Mouse (Mus musculus): Measurements from ENCODE around the gene Tpm1. TPM values are rescaled to one million over a fixed set of nuclear protein-coding genes. Genes with fewer than 3 reads are reported as not detected.
A peak's percentile ranks its signal among the peaks of the same experiment; 100 is the strongest.

Tpm1 gene
- polyA plus RNA-seq, 1 experiment from 2014 or later = 1,114 TPM

DNA sequence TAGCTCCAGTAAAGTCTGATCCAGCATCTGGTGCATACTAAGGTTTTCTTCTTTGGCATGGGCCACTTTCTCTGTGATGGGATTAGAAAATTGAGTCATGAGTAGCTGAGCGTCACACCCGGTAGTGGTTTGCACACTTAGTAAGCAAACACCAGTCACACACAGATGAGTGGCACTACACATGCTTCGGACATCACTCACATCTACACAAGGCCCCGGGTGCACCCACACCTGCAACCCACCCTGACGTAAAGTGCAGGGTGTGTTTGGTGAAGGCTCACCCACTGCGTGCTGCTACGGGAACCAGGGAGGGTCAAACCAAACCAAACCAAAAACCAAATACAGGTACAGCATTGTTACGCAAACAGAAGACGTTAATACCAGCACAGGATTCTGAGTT, 25.8 kb downstream of the Tpm1 start:
- 88% methylated on average over 9 of the region's 9 CpGs for WGBS
- H3K36me3 ChIP-seq (ENCODE audit: control insufficient read depth, insufficient read depth, low read length) = peaks cover 21% of the 10 kb centered on the region
- no peaks in the 10 kb centered on the region for H3K27me3 ChIP-seq (replicated peaks; ENCODE audit: control insufficient read depth, insufficient read depth, low read length)
- no peaks in the 10 kb centered on the region for H3K9me3 ChIP-seq (ENCODE audit: control insufficient read depth, low read length)
- no peak for ATAC-seq
- no peak overlapping the region for H3K27ac ChIP-seq (ENCODE audit: low read length)
- H3K4me1 ChIP-seq (ENCODE audit: control insufficient read depth, insufficient read depth, low read length) = peaks cover 11% of the 10 kb centered on the region
- no peak overlapping the region for H3K4me3 ChIP-seq (ENCODE audit: low read length)
- no peak overlapping the region for H3K4me2 ChIP-seq (ENCODE audit: low read depth, low read length)
- no peak overlapping the region for H3K9ac ChIP-seq (ENCODE audit: low read depth, low read length)

DNA sequence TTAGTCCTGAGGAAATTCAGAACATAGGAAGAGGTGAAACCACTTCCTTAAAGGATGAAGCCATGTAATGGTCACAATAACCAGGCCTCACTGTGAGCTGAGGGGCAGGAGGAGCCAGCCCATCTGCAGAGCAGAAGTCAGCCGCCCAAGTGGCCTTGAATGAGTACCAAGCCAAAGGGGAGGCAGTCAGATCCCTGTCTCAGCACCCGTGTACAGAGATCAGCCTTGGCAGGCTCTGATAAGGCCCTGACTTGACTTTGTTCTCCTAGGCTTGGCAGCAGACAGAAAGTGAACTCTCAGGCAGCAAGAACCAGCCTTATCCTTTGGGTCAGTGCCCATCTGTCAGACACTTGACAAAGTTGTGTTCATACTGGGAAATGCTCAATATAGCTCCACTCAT, 29.1 kb downstream of the Tpm1 start:
- Histone ChIP-seq H3K9ac (ENCODE audit: low read depth, low read length) (no peak overlapping the region), H3K36me3 (ENCODE audit: control insufficient read depth, insufficient read depth, low read length) (peaks cover 12% of the 10 kb centered on the region; the same call in 1 of the 2 replicates), H3K9me3 (ENCODE audit: control insufficient read depth, low read length) (no peaks in the 10 kb centered on the region), H3K4me1 (ENCODE audit: control insufficient read depth, insufficient read depth, low read length) (peaks cover 6% of the 10 kb centered on the region; the same call in 1 of the 2 replicates), H3K4me3 (ENCODE audit: low read length) (no peak overlapping the region), H3K4me2 (ENCODE audit: low read depth, low read length) (no peak overlapping the region), H3K27ac (ENCODE audit: low read length) (no peak overlapping the region), H3K27me3 (replicated peaks; ENCODE audit: control insufficient read depth, insufficient read depth, low read length) (no peaks in the 10 kb centered on the region)
- WGBS = 65% methylated on average over 2 of the region's 2 CpGs
- ATAC-seq = peak; percentile 38; the same call in 1 of the 2 replicates

DNA sequence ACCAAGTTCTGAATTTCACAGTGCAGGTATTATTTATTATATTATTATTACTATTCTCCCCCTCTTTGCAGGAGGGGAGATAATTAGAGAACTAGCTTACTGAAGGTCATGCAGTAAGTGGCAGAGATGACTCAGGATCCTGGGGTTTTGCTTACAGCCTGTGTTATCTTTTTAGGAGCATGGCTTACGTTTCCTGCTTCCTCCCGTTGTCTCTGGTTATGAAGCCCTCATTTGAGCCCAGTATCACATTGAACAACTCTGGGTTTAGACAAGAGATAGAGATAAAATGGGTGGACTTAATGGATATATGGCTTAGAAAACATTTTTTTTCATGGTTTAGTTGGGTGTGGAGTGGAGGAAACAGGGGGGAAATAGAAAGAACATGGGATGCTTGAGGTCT, 35.7 kb downstream of the Tpm1 start:
- no peak overlapping the region for H3K27ac ChIP-seq (ENCODE audit: low read length)
- WGBS = 27% methylated on average over 2 of the region's 2 CpGs
- no peak overlapping the region for H3K4me2 ChIP-seq (ENCODE audit: low read depth, low read length)
- no peaks in the 10 kb centered on the region for H3K36me3 ChIP-seq (ENCODE audit: control insufficient read depth, insufficient read depth, low read length)
- no peak overlapping the region for H3K9ac ChIP-seq (ENCODE audit: low read depth, low read length)
- peaks cover 18% of the 10 kb centered on the region for H3K4me1 ChIP-seq (ENCODE audit: control insufficient read depth, insufficient read depth, low read length)
- H3K27me3 ChIP-seq (replicated peaks; ENCODE audit: control insufficient read depth, insufficient read depth, low read length) = no peaks in the 10 kb centered on the region
- no peaks in the 10 kb centered on the region for H3K9me3 ChIP-seq (ENCODE audit: control insufficient read depth, low read length)
- H3K4me3 ChIP-seq (ENCODE audit: low read length) = no peak overlapping the region
- no peak for ATAC-seq

DNA sequence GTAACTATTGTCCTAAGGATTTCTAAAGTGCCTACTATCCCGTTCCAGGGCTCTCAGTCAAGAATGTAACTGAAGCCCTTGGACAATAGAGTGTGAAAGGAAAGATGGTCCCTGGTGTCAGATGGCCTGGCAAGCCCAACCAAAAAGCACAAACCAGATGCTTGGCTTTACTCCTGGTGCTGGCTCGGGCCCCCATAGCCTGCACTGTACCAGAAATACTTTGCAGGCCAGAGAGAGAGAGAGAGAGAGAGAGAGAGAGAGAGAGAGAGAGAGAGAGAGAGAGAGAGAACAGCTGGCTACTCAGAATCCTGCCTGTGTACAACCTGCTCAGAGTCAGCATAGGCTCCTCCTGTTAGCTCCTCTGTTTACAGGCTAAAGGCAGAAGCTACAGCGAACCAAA, 36.7 kb downstream of the Tpm1 start:
- H3K4me1 ChIP-seq (ENCODE audit: control insufficient read depth, insufficient read depth, low read length) = peaks cover 19% of the 10 kb centered on the region
- H3K9me3 ChIP-seq (ENCODE audit: control insufficient read depth, low read length) = no peaks in the 10 kb centered on the region
- ATAC-seq = peak; percentile 39
- no peak overlapping the region for H3K4me2 ChIP-seq (ENCODE audit: low read depth, low read length)
- 42% methylated on average over 3 of the region's 3 CpGs for whole genome bisulfite sequencing
- no peaks in the 10 kb centered on the region for H3K36me3 ChIP-seq (ENCODE audit: control insufficient read depth, insufficient read depth, low read length)
- H3K27me3 ChIP-seq (replicated peaks; ENCODE audit: control insufficient read depth, insufficient read depth, low read length) = no peaks in the 10 kb centered on the region
- H3K4me3 ChIP-seq (ENCODE audit: low read length) = no peak overlapping the region
- 0 out of 2 replicates have a peak overlapping the region, but pooled peaks have one; percentile 28 for H3K27ac ChIP-seq (ENCODE audit: low read length)
- no peak overlapping the region for H3K9ac ChIP-seq (ENCODE audit: low read depth, low read length)

DNA sequence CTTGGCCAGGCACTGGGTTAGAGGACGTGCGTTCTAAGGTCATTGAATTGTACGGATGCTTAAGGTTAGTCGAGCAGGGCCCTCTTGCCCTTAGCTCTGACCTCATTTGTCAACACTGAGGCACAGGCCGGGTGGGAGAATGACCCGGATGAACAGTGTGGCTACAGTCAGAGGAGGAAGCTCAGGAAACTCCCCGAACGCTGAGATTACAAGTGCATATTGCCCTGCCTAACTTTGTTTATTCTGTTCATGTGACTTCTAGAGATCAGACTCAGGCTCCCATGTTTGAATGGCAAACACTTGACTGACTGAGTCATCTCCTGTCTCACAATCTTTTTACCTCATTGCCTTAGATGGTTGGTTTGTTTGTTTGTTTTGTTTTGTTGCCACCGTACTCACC, 37.7 kb downstream of the Tpm1 start:
- Histone ChIP-seq H3K4me1 (ENCODE audit: control insufficient read depth, insufficient read depth, low read length) (peaks cover 19% of the 10 kb centered on the region), H3K27me3 (replicated peaks; ENCODE audit: control insufficient read depth, insufficient read depth, low read length) (no peaks in the 10 kb centered on the region), H3K4me2 (ENCODE audit: low read depth, low read length) (no peak overlapping the region), H3K36me3 (ENCODE audit: control insufficient read depth, insufficient read depth, low read length) (no peaks in the 10 kb centered on the region), H3K4me3 (ENCODE audit: low read length) (no peak overlapping the region), H3K9ac (ENCODE audit: low read depth, low read length) (no peak overlapping the region), H3K9me3 (ENCODE audit: control insufficient read depth, low read length) (no peaks in the 10 kb centered on the region), H3K27ac (ENCODE audit: low read length) (no peak overlapping the region)
- peak; percentile 59; the same call in 1 of the 2 replicates for ATAC-seq
- 49% methylated on average over 9 of the region's 9 CpGs for WGBS

DNA sequence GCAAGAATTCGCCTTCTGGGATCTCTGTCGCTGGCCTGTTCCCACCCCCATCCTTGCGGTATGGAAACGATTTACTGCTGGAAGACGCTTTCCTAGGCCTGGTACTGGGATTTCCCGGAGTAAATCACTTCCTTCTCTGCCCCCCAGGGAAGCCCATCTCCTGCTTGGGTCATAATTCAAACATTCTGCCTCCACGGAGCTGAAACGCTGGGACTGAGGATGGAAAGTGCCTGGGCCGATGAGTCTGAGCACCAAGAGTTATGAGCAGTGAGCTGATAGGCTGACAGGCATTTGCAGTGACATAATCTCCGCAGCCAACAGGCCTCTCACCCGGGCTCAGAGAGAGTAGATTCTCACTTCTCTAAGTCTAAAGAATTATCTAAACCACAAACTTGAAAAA, 40.4 kb downstream of the Tpm1 start:
- Histone ChIP-seq H3K36me3 (ENCODE audit: control insufficient read depth, insufficient read depth, low read length) (no peaks in the 10 kb centered on the region), H3K27ac (ENCODE audit: low read length) (no peak overlapping the region), H3K27me3 (replicated peaks; ENCODE audit: control insufficient read depth, insufficient read depth, low read length) (no peaks in the 10 kb centered on the region), H3K4me2 (ENCODE audit: low read depth, low read length) (no peak overlapping the region), H3K9me3 (ENCODE audit: control insufficient read depth, low read length) (no peaks in the 10 kb centered on the region), H3K4me1 (ENCODE audit: control insufficient read depth, insufficient read depth, low read length) (peaks cover 25% of the 10 kb centered on the region), H3K4me3 (ENCODE audit: low read length) (no peak overlapping the region), H3K9ac (ENCODE audit: low read depth, low read length) (no peak overlapping the region)
- 30% methylated on average over 11 of the region's 11 CpGs for WGBS
- ATAC-seq = no peak

DNA sequence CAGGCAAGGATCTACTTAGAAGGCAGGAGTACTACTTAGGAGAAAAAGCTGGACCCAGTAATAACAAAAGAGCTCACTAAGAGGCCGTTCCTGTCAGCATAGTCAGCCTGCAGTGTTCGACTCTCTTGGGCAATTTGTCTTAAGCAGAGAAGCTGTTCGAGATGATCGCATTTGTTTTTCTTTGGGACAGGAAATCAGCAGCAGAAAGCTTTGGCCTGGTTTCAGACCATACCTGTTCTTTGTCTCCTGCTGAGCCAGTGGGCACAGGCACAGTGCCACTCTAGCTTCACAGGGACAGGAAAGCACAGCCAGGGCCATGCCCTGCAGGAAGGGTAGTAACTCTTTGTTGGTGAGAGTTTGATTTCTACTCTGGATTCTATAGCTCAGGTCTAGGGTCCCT, 42.8 kb downstream of the Tpm1 start:
- no peak overlapping the region for H3K27ac ChIP-seq (ENCODE audit: low read length)
- peaks cover 11% of the 10 kb centered on the region for H3K4me1 ChIP-seq (ENCODE audit: control insufficient read depth, insufficient read depth, low read length)
- 45% methylated on average over 4 of the region's 4 CpGs for WGBS
- H3K36me3 ChIP-seq (ENCODE audit: control insufficient read depth, insufficient read depth, low read length) = no peaks in the 10 kb centered on the region
- no peaks in the 10 kb centered on the region for H3K9me3 ChIP-seq (ENCODE audit: control insufficient read depth, low read length)
- no peaks in the 10 kb centered on the region for H3K27me3 ChIP-seq (replicated peaks; ENCODE audit: control insufficient read depth, insufficient read depth, low read length)
- ATAC-seq = no peak
- no peak overlapping the region for H3K4me2 ChIP-seq (ENCODE audit: low read depth, low read length)
- H3K4me3 ChIP-seq (ENCODE audit: low read length) = no peak overlapping the region
- no peak overlapping the region for H3K9ac ChIP-seq (ENCODE audit: low read depth, low read length)

DNA sequence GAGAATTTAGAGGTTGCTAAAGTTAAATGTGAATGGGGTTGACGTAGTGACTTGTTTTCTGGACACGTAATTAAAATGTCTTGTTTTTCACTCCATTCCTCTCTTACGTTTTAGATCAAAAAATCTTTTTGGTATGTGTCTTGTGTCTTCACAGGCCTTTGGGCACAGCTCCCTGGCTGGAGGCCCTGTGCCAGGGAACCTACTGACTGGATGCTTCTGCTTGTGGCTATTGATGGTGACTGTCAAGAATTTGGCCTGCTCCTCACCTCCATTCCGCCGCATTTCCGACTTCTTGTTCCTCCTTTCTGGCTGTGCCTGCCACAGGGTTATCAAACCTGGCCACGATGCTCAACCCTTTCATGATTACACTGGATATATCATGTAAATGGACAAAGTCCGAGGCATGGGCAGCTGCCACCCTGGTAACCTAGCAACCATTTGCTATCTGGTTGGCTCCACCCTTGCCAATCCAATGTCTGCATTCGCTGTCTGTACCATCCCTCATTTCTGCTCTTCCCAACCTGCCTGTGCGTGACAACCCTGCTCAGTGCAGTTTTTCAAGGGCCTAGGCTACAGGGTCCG, 44.0 kb downstream of the Tpm1 start:
- Histone ChIP-seq H3K9ac (ENCODE audit: low read depth, low read length) (no peak overlapping the region; the same call in 1 of the 2 replicates), H3K36me3 (ENCODE audit: control insufficient read depth, insufficient read depth, low read length) (no peaks in the 10 kb centered on the region), H3K4me3 (ENCODE audit: low read length) (no peak overlapping the region), H3K4me1 (ENCODE audit: control insufficient read depth, insufficient read depth, low read length) (peaks cover 11% of the 10 kb centered on the region), H3K9me3 (ENCODE audit: control insufficient read depth, low read length) (no peaks in the 10 kb centered on the region), H3K4me2 (ENCODE audit: low read depth, low read length) (no peak overlapping the region), H3K27me3 (replicated peaks; ENCODE audit: control insufficient read depth, insufficient read depth, low read length) (no peaks in the 10 kb centered on the region), H3K27ac (ENCODE audit: low read length) (no peak overlapping the region)
- 62% methylated on average over 11 of the region's 11 CpGs for WGBS
- peak; percentile 67 for ATAC-seq

DNA sequence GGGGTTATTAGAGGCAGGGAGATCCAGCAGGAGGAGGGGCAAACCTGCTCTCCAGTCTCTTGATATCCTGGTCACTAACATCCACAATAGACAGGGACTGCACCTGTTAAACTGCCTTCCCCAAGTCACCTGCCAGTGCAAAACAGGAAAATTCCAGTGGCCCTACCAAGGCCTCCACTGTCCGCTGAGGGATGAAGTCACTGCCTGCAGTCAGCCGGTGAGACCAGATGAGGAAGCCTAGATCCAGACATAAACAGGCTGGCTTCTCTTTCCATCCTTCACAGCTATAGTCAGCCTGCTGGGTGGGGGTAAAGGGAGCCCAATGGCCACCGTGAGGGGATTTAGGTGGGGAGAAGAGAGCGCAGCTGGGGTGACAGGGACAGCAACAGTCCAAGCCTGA, 45.5 kb downstream of the Tpm1 start:
- Histone ChIP-seq H3K9ac (ENCODE audit: low read depth, low read length) (no peak overlapping the region), H3K4me1 (ENCODE audit: control insufficient read depth, insufficient read depth, low read length) (peaks cover 9% of the 10 kb centered on the region), H3K4me3 (ENCODE audit: low read length) (no peak overlapping the region), H3K9me3 (ENCODE audit: control insufficient read depth, low read length) (no peaks in the 10 kb centered on the region), H3K36me3 (ENCODE audit: control insufficient read depth, insufficient read depth, low read length) (no peaks in the 10 kb centered on the region), H3K27me3 (replicated peaks; ENCODE audit: control insufficient read depth, insufficient read depth, low read length) (no peaks in the 10 kb centered on the region), H3K4me2 (ENCODE audit: low read depth, low read length) (no peak overlapping the region), H3K27ac (ENCODE audit: low read length) (no peak overlapping the region)
- WGBS = 57% methylated on average over 4 of the region's 4 CpGs
- ATAC-seq = no peak

DNA sequence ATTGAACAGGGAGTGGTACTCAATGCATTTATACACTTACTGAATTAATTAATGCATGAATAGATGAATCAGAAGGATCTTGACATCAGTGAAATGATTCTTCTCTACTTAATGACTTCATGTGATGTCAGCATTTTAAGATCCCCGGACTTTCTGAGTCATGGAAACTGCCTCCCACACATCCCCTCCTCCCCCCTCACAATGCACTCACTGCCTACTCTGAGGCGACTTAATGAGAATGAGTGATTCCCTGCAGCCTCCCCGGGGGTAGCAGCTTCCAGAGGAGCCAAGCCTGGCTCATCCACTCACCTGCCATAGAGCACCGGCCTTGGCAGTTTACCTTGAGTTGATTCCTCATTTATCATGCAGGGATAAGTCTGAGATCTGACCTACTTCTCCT, 46.0 kb downstream of the Tpm1 start:
- H3K4me2 ChIP-seq (ENCODE audit: low read depth, low read length) = no peak overlapping the region
- no peak overlapping the region for H3K27ac ChIP-seq (ENCODE audit: low read length)
- peaks cover 6% of the 10 kb centered on the region for H3K4me1 ChIP-seq (ENCODE audit: control insufficient read depth, insufficient read depth, low read length)
- no peaks in the 10 kb centered on the region for H3K36me3 ChIP-seq (ENCODE audit: control insufficient read depth, insufficient read depth, low read length)
- ATAC-seq = no peak
- 37% methylated on average over 4 of the region's 4 CpGs for WGBS
- no peak overlapping the region for H3K4me3 ChIP-seq (ENCODE audit: low read length)
- H3K27me3 ChIP-seq (replicated peaks; ENCODE audit: control insufficient read depth, insufficient read depth, low read length) = no peaks in the 10 kb centered on the region
- no peaks in the 10 kb centered on the region for H3K9me3 ChIP-seq (ENCODE audit: control insufficient read depth, low read length)
- no peak overlapping the region for H3K9ac ChIP-seq (ENCODE audit: low read depth, low read length)
